Mouse (Mus musculus): ENCODE data around the gene Cacna1s.

DNA sequence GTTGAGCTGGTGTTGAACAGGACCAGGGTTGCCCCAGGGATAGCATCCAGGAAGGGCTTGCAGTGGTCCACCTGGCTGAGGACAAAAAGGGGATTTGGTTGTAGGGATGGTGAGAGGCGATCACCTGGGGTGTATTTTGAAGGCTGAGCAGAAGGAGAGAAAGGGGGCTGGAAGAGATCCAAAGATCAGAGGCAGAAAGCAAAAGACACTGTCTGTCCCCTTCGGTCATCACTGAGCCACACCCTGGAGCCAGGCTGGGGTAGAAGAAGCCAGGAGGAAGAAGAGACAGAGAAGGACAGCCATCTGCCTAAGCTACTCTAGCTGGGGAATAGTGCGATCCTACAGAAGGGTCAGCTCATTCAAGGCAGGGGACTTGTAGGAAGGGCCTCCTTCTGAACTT, 50.0 kb downstream of the Cacna1s start:
- TF ChIP-seq MYOD1 (IDR thresholded peaks at IDR 0.05; ENCODE audit: control insufficient read depth, insufficient read length, low read depth), result no peak
- TF ChIP-seq MYOG (IDR thresholded peaks at IDR 0.05; ENCODE audit: control insufficient read depth, extremely low read depth, insufficient read length), result no peak
- TF ChIP-seq USF1 (IDR thresholded peaks at IDR 0.05; ENCODE audit: low read depth), result no peak
- no peak for TF ChIP-seq CTCF (IDR thresholded peaks at IDR 0.05; ENCODE audit: control insufficient read depth, insufficient read depth, insufficient read length)
- TF ChIP-seq MAX (IDR thresholded peaks at IDR 0.05), result no peak
- no peak for TF ChIP-seq CEBPB (IDR thresholded peaks at IDR 0.05; ENCODE audit: low read depth)
